Mouse (Mus musculus): ENCODE measurements at regions not wholly inside any gene's neighbourhood (a gene's known extent, or its start where the extent isn't known, plus 50 kb on each side); places are given as distances from the start of the nearest gene placed in this dataset.

DNA sequence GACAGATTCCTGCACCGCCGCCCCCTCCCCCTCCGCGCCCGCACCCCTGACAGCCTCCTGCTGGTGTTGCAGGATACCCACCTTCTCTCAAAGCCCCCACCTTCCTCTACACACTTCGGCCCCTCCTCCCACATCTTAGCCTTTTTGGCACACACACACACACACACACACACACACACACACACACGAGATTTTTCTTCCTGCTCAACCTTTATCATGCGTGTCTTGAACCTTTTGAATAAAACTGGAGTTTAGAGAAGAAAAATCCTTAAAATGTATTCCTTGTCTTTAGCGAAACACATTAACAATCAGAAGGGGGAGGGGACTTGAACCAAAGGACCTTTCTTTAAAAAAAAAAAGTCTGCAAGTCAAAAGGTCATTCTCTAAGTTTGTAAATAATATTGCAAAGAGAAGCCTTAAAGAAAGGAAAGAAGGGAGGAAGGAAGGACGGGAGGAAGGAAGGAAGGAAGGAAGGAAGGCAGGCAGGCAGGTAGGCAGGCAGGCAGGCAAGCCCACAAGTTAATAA lies 227.7 kb downstream of the Mef2c start:
- DNase-seq: no peak

DNA sequence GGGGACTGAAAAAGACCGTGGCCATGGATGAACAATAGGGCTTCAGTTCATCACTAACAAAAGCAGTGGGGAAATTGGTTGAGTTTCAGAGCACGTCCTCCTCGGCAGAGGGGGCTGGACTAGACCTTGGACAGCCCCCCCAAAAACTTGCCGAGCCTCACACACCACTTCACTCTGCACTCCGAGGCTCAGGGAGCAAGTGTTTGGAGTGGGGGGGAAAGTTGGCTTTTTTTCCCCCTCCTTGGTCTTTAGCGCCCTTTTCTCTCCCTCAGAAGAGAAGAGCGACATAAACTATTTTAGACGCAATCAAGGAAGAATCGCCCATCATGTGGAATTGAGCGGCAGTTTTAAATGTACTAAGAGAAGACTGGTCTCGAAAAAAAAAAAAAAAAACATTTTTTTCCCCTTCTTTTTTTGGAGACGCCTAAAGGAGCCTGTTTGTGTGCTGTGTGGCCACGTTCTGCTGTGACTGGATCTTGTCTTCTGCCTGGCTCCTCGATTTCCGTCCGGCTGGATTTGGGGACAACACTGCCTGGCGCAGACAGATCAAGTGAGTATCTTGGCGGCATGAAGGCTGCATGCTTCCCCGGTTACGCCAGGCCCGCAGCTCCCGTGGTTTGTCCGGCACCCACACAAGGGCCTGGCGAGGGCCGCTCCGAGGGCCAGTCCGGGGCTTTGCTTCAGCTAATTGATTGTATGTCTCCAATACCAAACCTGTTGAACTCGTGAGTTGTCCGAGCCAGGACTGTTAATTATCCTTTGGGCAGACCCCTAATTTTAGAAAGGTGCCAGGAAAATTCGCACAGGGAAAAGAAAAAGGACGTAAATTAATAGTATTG lies 228.7 kb downstream of the Mef2c start:
- DNase-seq: peak; percentile 73

DNA sequence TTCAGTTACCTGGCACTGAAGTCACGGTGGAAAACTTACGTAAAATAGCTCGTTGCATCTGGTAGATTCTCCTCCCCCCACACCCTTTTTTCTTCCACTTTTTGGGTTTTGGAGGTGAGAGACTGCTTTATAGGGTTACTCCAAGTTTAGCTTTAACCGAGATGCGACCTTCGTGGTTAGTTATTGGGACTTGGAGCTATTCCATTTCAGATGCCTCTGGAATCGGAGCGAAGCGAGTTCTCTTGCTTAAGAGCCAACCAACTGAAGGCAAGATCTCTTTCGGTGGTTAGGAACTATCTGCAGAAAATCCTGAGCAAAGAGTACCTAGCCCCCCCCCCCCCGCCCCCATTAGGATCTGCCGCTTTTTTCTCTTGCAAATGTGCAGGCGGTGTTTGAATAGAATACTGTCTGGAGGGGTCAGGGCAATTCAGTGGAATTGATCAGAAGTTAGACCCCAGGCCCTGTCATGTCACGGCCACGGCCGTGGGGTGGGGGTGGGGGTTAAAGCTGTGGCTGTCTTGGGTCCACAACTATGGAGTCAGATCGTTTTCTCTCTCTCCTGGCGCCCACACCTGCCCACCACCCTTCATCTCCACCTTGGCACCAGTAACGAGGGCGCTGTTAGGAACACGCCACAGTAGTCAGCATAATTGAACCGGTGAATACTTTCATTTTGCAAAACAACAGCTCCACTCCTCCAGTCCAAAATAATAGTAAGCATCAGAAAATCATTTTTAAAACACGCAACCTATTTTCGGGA lies 229.6 kb downstream of the Mef2c start:
- DNase-seq: peak; percentile 74

DNA sequence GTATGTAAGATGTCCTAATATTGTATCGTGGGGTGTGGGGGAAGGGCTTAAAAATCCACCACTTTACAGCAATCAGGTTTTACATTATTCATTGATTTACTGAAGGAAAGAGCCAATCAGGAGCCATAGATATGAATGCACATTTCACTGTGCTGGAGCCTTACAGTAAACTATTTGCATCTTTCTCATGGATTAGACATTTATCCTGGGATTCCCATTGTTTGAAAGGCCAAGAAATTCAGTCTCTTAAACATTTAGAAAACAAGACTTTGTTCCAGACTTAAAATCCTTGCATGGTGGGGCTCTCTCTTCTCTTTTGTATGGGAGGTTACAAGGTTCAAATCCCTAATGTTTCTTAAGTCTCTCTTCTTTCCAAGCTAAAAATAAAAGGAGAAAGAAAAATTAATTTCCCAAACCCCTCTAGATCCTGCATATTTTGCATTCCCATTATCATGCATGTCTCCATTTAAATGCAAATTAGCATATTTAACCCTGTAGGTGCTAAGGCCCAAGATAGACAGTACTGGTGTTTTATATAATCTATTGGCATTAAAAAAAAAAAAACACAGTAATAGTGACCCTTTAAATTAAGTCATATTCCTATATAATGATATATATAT lies 230.3 kb downstream of the Mef2c start:
- DNase-seq: no peak

DNA sequence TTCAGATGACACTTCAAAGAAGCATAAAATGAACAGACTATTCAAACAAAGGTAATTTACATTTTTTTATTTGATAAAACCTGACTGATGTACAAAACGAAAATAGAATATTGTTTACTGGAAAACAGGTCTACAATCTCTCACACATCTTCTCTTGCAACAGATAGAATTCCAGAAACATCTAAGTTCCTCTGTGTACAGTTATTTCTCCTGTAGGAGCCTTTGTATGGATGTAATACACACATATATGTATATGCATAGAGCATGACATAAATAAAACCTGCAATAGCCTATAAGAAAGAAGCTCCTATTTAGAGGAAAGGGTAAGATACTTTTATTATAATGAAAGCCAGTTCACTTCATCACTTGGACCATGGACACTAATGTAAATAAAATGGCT lies 230.8 kb downstream of the Mef2c start:
- no peak for DNase-seq

DNA sequence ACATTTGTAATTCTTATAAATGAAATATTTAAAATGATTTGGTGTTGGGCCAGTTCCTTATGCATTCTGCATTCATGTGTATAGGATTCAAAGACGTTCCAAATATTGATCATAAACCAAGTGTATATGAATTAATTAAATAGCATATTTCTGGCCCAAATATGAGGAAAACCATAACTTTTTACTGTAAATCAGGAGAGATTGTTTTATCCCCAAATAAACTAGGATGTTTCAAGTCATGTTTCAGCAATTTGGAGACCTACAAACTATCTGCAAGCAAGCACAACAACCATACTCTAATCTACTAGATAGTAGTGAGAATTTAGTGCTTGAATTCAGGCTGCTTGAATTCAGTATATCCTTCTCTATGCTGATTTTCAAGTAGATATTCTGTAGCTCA lies 231.3 kb downstream of the Mef2c start:
- no peak for DNase-seq

DNA sequence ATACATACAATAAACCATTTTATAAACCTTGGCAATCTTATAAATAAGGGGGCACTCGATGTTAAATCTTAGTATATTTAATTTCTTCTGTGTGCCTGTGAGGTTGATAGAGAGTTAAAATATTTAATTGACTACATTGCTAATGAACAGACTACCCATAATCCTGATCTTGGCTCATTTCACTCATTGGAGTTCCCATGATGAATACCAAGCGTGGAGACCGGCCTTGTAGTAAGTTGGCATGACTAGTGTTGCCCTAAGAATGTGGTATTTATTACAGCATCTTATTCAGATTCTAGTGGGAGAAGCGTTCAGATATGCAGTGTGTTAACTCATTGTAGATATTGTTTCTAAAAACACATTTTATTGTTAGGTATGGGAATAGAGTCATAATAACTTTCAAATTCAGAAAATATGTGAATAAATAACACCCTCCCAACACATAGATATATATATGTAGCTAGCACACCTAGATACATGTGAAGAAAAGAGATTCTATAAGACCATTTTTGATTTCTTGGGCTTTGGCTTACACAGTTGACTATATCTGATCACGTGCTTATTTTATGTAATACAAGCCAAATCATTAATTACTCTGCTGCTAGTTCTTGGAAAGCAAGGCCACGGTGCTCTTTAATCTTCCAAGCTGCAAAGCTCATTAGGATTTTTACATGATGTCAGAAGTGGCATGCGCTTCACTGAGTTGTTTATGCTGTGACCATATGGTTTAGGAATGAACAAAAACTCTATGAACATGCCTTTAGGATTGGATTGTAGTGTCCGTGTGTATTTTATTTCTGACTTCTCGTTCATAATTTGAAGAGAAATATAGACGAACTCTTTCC lies 232.0 kb downstream of the Mef2c start:
- DNase-seq: no peak

DNA sequence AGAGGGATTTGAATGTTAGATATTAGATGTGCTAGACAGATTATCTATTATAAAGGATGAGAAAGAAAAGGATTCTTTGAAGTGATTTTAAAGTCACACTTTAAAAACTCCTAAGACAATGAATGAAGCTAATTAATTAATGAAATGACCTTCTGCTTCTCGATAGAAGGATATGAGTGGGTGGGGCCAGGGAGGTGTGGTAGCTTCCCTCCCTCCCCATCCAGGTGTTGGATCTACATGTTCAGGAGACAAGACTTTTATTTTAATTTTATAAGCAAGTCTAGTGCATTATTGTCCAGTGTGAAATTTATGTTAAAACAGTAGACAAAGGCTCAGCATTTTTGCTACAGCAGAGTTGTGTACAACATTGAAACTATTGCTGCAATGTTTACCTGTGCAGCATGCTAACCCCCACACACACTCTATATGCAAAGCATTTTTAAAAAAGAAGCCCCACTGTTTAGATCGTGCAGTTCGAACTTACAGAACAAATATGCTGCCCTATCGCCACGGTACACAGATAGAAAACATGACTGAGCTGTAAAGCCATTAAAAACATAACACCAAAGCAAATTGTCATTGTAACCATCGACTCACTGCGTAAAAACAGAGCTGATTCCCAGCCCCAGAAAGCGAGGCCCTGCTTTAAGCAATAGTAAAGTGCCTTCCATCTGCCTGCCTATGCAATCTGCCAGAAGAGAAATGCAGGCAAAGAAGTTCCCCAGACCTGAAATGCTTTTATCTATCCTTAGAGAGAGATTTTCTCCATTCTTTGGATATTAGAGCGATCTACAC lies 233.4 kb downstream of the Mef2c start:
- DNase-seq: peak; percentile 60

DNA sequence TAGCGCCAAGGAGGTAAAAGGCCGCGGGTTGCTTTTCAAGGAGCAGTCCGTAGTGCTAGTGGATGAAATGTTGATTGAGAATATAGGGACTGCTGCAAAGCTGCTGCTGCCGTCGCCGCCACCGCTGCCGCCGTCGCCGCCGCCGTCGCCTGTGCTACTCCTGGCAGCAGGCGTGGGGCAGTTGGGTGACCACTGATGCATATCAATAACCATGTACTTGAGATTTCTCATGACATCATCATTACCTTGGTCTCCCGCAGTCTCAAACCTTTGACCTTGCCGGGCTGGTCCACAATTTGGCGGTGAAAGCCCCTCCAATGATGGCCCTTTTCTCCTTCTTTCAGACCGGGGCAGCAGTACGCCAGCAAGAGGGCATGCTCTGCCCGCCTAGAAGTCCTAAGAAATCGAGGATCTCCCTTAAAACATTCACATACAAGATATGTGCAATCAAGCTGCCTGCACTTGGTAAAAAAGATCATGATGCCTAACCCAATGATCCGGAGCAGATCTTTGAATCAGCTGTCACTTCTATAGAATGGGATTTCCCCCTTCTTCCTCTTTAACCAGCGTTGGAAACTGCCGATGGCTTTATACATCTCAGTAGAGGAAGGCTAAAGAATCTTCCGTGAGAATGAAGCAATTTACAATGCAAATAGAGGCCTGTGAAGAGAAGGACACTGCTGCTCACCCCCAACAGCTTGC lies 234.1 kb downstream of the Mef2c start:
- DNase-seq: peak; percentile 85

DNA sequence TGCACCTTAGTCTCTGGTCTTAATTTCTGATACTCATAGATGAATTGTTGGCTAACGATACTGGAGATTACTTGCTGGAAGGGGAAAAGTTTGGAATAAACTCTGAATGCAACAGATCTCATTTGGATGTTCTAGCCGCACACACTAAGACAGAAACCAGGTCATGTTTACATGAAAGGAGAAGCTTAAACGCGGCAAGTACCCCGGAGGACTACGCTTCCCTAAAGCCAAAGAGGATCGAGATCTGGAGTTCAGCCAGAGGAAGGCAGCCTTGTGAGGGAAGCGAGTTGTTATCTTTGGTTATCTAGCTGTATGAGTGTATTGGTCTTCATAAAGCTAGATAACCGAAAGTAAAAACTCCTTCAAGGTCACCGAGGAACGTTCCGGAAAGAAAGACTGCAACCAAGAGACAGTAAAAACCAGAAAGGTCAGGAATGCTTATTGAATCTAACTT lies 234.7 kb downstream of the Mef2c start:
- DNase-seq: peak; percentile 66

DNA sequence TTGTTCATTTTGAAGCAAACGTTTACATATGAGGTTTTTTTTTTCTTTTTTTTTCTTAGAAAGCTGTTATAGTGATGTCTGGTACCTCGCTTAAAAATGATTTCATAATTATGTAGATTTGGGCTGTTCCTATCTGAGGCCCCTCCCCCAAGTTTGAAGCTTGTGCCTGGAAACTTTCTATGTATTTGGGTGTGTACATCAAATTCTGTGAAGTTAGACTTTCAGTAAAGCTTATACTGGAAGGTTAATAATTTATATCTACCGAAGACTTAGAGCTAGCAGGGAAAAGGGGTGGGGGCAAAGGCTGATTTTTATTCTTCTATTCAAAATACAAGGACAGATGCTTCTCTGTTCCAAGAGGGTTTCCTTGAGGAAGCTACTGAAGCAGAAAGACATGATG lies 235.3 kb downstream of the Mef2c start:
- no peak for DNase-seq

DNA sequence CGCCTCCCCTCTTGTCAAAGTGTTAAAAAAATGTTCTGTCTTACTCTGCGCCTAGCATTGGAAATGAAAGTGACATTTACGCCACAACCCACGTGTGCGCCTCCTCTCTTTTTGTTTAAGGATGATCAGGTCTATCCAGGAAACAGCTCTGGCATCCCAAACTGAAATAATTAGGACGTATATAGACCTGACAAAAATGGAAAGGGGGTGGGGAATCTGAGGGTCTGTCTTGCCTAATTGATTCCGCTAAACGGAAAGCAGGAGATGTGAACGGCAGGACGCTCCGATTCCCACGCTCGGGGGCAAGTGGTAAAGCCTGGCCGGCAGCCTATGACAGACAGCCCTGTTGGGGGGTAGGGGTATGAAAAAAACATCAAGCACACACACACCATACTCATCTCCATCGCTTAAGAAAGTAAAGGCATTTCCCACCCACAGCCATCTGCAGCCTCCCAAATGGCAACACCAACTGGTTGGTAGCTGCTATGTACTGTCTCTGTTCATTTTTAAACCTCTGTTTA lies 235.8 kb downstream of the Mef2c start:
- DNase-seq: peak; percentile 71

DNA sequence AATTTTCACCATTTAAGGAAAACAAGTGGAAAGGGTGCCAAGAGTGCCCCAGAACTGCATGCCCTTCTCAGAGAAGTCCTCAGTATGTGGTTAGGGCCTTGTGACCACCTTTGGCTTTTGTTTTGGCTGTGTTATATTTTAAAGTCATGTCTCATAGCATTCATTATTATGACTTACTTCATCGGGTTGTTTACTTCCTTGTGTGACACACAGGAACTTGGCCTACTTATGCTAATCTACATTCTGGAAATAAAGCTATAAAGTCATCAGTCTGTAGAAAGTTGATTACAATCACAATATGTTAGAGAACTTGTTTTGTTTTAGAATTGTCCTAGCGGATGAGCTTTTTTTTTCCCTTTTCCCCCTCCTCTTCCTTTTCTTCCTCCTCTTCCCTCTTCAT lies 236.3 kb downstream of the Mef2c start:
- no peak for DNase-seq

DNA sequence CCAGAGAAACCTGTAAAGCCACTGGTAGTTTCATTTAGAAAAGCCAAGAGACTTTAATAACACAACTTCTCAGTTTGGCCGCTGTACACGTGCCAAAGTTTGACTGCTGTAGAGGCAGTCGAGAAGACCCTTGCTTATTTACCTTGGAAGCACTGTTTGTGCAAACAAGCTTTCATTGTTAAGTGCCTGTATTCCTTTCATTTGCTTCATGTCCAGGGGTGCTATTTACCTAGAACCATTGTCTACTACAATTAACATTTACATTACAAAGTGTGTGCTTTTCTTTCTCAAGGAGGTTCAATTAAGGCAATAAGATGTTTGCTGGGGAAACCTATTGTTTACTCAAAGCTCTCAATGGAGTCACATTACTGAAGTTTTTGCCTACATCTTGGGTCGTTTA lies 236.9 kb downstream of the Mef2c start:
- no peak for DNase-seq

DNA sequence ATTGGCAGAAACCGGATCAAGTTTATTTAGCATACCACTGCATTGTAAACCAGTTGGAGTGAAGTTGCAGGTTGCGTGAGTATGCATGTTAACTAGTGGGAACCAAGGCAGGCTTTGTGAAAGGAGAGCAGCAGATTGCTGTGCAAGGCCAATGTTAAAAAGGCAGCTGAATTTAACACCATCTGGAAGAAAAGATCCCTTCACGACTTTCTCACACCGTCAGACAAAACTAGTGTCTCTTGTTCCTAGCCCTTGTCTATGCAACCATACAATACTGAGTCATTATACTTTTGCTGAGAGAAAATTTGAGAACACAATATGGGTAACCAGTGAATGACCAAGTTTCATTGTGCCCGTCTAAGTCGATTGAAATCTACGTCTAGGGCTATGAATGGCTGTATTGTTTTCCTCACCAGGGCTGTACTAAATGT lies 237.8 kb downstream of the Mef2c start:
- DNase-seq: no peak

DNA sequence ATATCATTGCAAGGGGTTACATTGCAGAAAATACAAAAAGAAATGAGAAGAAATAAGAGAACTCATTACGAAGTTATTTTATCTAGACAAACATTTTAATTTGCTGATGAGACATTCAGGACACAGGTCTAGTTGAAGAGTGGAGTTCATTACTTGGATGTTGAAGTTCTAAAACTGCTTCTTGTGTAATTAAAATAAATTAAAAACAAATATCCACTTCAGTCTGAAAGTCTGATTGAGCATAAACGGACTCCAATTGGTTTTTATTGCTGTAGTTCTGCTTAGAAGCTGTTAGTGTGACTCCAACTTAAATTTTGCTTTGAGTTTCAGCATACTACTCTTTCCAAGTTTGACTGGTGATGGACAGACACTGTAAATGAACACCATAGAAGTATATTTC lies 238.3 kb downstream of the Mef2c start:
- no peak for DNase-seq

DNA sequence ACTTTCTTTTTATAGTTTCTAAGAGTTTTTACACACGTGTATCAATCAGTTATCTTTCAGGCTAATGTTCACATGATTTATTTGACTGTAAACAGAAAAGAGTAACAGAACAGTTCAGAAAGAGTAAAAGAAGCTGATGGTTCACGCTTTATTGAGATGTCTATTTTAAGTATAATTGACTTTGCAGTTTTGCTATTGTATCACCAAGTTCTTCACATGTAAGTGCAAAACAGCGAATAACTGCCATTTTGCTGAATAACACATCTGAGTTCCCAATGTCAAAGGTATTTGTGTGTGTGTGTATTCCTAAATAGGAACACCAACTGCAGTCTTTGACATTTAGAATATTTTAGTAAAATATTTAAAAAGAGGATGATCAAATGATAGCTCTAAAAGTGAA lies 238.7 kb downstream of the Mef2c start:
- DNase-seq: no peak

DNA sequence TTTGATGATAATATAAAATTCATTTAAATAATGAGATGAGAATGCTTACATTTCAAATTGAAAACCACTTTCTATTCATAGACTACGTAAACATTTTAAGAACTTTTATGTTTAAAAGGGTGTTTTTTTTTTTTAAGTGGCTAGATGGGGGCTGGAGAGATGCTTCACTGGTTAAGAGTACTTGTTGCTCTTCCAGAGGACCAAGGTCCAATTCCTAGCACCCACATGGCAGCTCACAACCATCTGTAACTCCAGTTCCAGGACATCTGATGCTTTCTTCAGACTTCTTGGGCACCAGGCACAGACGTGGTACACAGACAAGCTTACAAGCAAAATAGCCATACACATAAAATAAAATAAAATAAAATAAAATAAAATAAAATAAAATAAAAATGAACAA lies 239.5 kb downstream of the Mef2c start:
- DNase-seq: no peak

DNA sequence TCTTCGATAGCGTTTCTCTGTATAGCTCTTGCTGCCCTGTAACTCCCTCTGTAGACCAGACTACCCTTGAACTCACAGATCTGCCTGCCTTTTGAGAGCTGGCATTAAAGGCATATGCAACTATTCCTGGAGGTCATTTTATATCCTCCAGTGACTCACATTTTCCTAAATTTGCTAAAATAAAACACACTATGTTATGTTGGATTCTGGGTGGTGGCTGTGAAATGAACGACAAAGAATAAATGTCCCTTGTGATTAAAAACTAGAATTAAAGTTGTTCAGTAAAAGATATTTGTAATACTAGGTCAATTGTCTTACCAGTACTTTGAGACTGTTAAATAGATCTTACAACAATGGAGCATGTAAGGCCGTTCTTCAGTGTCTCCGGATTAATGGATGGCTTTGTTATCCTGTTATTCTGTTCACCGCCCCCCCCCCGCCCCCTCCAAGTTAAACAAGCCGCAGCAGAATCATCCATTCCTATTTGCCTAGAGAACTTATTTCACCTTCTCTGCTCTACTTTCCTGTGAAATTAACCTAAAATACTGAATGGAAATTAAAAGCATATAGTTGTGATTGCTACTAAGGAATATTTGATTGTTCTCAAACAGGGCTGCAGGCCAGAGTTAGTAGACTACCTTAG lies 240.4 kb downstream of the Mef2c start:
- DNase-seq: no peak

DNA sequence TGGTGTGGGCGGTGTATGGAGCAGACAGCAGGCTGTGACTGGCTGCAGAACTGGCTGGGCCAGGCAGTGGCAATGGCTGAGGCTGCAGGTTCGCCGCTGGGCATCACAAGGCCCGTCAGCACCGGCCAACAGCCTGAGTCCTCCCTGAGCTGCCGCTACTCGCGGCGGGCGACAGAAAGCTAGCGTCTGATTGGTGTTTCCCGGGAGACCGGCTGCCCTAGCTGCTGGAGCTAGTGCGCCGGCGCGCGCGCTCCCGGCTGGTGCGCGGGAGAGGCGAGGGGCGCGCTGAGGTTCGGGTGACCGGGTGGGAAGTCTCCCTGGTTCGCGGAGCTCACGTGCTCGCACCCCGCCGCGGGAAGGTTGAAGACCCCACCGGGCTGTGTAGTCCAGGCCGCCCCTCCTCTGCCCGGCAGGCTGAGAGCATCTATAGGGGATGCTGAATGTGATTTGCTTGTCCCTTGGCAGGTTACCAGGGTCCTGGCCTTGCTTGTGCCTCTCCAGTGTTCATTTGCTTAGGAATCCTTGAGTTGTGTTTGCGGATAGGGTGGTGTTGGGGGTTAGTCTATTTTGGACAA lies 241.2 kb downstream of the Mef2c start:
- DNase-seq: peak; percentile 94

All from heart, adult 11 months (tissue).